Mouse (Mus musculus): Measurements from ENCODE around the gene Map4k3. TPM values are rescaled to one million over a fixed set of nuclear protein-coding genes. Genes with fewer than 3 reads are reported as not detected.
A peak's percentile ranks its signal among the peaks of the same experiment; 100 is the strongest.

The Map4k3 gene
- polyA plus RNA-seq, 1 experiment from 2014 or later, result 15.2 TPM

DNA sequence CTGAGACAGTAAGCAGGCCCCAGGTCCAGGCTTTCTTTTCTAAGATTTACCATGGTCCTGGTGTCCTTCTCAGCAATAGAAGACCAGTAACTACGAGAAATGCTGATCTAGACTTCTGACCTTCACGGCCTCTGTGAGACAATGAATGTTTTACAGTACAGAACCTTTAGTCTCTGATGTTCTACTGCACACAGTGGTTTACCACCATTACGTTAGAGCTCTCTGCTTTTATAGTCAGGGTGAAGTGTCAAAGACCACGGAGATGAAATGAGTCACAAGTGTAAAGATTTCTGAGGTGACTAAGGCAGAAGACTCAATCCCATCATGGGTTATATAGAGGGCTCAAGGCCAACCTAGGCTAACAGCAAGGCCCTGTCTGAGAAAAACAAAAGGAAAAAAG, 95.9 kb downstream of the Map4k3 start:
- WGBS, result 91% methylated on average over 4 of the region's 4 CpGs
- peaks cover 17% of the 10 kb centered on the region for H3K36me3 ChIP-seq (ENCODE audit: control insufficient read depth, insufficient read depth, low read length)

DNA sequence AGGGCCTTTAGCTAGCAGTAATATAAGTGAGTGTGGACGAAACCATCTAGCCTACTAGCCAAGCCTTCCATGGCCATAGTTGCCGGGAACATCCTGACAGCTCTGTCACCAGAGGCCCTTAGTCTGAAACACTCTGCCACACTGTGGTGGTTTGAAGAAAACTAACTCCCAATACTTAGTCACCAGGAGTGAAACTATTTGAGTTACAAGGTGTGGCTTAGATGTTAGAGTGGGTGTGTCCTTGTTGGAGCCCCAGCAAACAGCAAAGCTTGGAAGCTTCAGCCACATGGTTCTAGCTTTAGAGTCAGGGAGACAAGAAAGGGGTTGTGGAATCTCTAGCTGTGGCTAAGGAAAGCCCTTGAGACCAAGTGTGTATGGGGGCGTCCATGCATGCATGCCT, 97.3 kb downstream of the Map4k3 start:
- no peak for ATAC-seq

More for the DNA sequence above, 95.9 kb downstream of the Map4k3 start:
- Histone ChIP-seq H3K27me3 (replicated peaks; ENCODE audit: control insufficient read depth, insufficient read depth, low read length) (no peaks in the 10 kb centered on the region), H3K4me3 (ENCODE audit: low read length) (no peak overlapping the region), H3K9ac (ENCODE audit: low read depth, low read length) (no peak overlapping the region), H3K4me2 (ENCODE audit: low read depth, low read length) (no peak overlapping the region), H3K4me1 (ENCODE audit: control insufficient read depth, insufficient read depth, low read length) (no peaks in the 10 kb centered on the region), H3K9me3 (ENCODE audit: control insufficient read depth, low read length) (no peaks in the 10 kb centered on the region), H3K27ac (ENCODE audit: low read length) (no peak overlapping the region)
- ATAC-seq, result no peak

DNA sequence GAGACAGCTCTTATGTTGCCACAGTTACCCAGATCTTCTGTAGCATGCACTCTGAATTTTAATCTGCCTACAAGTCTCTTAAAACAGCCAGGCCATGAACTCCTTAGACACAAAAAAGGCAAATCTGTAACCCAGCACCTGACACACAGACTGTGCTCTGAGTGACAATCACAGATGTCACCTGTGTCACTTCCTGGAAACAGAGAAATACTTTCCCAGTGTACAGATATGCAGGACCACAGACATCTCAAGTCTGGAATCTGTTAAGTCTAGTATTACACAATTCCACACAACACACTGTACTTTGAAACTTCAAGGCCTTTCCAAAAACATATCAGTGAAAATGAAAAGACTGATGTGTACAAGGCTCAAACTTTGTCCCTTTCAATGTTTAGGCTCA, 103.3 kb downstream of the Map4k3 start:
- ATAC-seq, result no peak

More for the DNA sequence above, 97.3 kb downstream of the Map4k3 start:
- no peaks in the 10 kb centered on the region for H3K9me3 ChIP-seq (ENCODE audit: control insufficient read depth, low read length)
- no peak overlapping the region for H3K9ac ChIP-seq (ENCODE audit: low read depth, low read length)
- H3K36me3 ChIP-seq (ENCODE audit: control insufficient read depth, insufficient read depth, low read length), result peaks cover 14% of the 10 kb centered on the region
- H3K4me3 ChIP-seq (ENCODE audit: low read length), result no peak overlapping the region
- H3K4me2 ChIP-seq (ENCODE audit: low read depth, low read length), result no peak overlapping the region
- H3K27ac ChIP-seq (ENCODE audit: low read length), result no peak overlapping the region
- 97% methylated on average over 3 of the region's 3 CpGs for WGBS
- no peaks in the 10 kb centered on the region for H3K27me3 ChIP-seq (replicated peaks; ENCODE audit: control insufficient read depth, insufficient read depth, low read length)
- H3K4me1 ChIP-seq (ENCODE audit: control insufficient read depth, insufficient read depth, low read length), result no peaks in the 10 kb centered on the region

DNA sequence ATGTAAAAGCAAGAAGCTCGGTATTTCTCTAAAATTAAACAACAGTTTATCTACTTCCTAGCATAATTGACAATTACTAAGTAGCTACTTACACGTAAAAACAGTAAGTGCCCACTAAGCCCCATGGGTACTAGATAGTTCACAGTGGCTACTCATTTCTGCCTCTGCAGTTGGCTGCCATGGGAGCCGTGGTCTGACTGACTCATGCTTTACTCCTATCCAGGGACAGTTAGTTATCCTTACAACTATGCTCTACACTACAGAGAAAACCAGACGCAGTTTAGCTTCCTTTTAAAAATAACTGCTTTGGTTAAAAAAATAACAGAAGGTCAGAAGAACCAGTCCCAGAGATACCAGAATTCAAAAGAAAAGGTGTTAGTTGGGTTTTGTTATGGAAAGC, 106.6 kb downstream of the Map4k3 start:
- Histone ChIP-seq H3K4me1 (ENCODE audit: control insufficient read depth, insufficient read depth, low read length) (no peaks in the 10 kb centered on the region), H3K36me3 (ENCODE audit: control insufficient read depth, insufficient read depth, low read length) (no peaks in the 10 kb centered on the region)

More for the DNA sequence above, 103.3 kb downstream of the Map4k3 start:
- H3K9me3 ChIP-seq (ENCODE audit: control insufficient read depth, low read length), result no peaks in the 10 kb centered on the region
- H3K36me3 ChIP-seq (ENCODE audit: control insufficient read depth, insufficient read depth, low read length), result no peaks in the 10 kb centered on the region
- H3K4me1 ChIP-seq (ENCODE audit: control insufficient read depth, insufficient read depth, low read length), result no peaks in the 10 kb centered on the region
- no peak overlapping the region for H3K4me3 ChIP-seq (ENCODE audit: low read length)
- no peak overlapping the region for H3K4me2 ChIP-seq (ENCODE audit: low read depth, low read length)
- no peak overlapping the region for H3K27ac ChIP-seq (ENCODE audit: low read length)
- no peak overlapping the region for H3K9ac ChIP-seq (ENCODE audit: low read depth, low read length)
- H3K27me3 ChIP-seq (replicated peaks; ENCODE audit: control insufficient read depth, insufficient read depth, low read length), result no peaks in the 10 kb centered on the region

DNA sequence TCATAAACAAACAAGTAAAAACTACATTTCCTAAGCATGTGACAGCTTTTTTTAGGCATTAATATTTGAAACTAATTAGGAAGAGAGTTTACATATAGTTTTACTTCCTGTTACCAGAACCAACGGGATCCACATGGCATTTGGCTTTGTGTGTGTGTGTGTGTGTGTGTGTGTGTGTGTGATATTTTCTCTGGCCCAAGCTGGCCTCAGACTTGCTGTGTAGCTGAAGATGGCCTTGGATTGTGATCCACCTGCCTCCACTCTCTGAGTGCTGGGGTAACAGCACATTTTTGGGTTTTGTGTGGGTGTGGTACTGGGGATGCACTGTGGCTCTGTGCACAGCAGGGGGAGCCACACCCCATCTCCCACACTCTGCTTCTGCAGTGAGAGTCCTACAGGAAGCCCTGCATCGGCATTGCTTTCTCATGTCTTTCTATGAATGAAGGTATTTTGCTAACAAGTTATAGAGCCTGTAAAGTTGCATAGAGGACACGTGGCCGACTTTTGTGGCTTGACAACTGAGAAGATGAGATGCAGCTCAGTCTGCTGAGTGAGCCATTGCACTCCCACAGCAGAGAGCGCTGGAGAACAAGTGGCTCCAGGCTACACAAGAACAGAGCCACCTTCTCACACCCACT, 107.4 kb downstream of the Map4k3 start:
- no peaks in the 10 kb centered on the region for H3K4me1 ChIP-seq (ENCODE audit: control insufficient read depth, insufficient read depth, low read length)
- no peak overlapping the region for H3K9ac ChIP-seq (ENCODE audit: low read depth, low read length)
- H3K36me3 ChIP-seq (ENCODE audit: control insufficient read depth, insufficient read depth, low read length), result no peaks in the 10 kb centered on the region
- H3K27ac ChIP-seq (ENCODE audit: low read length), result no peak overlapping the region
- no peaks in the 10 kb centered on the region for H3K27me3 ChIP-seq (replicated peaks; ENCODE audit: control insufficient read depth, insufficient read depth, low read length)
- no peak overlapping the region for H3K4me3 ChIP-seq (ENCODE audit: low read length)
- no peak overlapping the region for H3K4me2 ChIP-seq (ENCODE audit: low read depth, low read length)
- ATAC-seq, result peak; percentile 46; the same call in 1 of the 2 replicates
- 56% methylated on average over 5 of the region's 5 CpGs for WGBS
- H3K9me3 ChIP-seq (ENCODE audit: control insufficient read depth, low read length), result no peaks in the 10 kb centered on the region

More for the DNA sequence above, 106.6 kb downstream of the Map4k3 start:
- no peak overlapping the region for H3K4me2 ChIP-seq (ENCODE audit: low read depth, low read length)
- ATAC-seq, result no peak
- WGBS, result 81% methylated on average over 4 of the region's 4 CpGs
- H3K27me3 ChIP-seq (replicated peaks; ENCODE audit: control insufficient read depth, insufficient read depth, low read length), result no peaks in the 10 kb centered on the region
- H3K27ac ChIP-seq (ENCODE audit: low read length), result no peak overlapping the region
- H3K4me3 ChIP-seq (ENCODE audit: low read length), result no peak overlapping the region
- no peaks in the 10 kb centered on the region for H3K9me3 ChIP-seq (ENCODE audit: control insufficient read depth, low read length)
- H3K9ac ChIP-seq (ENCODE audit: low read depth, low read length), result no peak overlapping the region

DNA sequence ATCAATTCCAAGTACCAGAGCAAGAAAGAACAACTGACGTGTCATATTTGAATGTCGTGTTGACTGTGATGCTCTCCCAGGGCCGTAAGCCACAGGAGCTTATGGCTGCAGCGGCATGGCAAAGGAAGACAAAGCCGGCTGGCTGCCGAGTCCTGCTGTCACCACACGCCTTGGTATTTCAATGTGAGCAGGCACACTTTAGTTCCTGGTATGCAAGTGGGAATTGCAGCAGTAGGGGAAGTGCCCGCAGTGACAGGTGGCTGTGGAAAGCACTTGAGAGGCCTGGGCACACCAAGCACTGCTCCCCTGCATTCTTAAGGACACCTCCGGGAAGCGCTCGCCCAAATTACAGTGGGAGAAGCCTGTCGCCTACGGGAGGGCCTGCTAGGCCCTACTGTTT, 108.7 kb downstream of the Map4k3 start:
- Histone ChIP-seq H3K9ac (ENCODE audit: low read depth, low read length) (no peak overlapping the region), H3K9me3 (ENCODE audit: control insufficient read depth, low read length) (no peaks in the 10 kb centered on the region), H3K27ac (ENCODE audit: low read length) (no peak overlapping the region), H3K4me1 (ENCODE audit: control insufficient read depth, insufficient read depth, low read length) (no peaks in the 10 kb centered on the region), H3K36me3 (ENCODE audit: control insufficient read depth, insufficient read depth, low read length) (peaks cover 4% of the 10 kb centered on the region), H3K4me3 (ENCODE audit: low read length) (no peak overlapping the region), H3K27me3 (replicated peaks; ENCODE audit: control insufficient read depth, insufficient read depth, low read length) (no peaks in the 10 kb centered on the region), H3K4me2 (ENCODE audit: low read depth, low read length) (no peak overlapping the region)
- no peak for ATAC-seq
- 89% methylated on average over 13 of the region's 13 CpGs for WGBS

DNA sequence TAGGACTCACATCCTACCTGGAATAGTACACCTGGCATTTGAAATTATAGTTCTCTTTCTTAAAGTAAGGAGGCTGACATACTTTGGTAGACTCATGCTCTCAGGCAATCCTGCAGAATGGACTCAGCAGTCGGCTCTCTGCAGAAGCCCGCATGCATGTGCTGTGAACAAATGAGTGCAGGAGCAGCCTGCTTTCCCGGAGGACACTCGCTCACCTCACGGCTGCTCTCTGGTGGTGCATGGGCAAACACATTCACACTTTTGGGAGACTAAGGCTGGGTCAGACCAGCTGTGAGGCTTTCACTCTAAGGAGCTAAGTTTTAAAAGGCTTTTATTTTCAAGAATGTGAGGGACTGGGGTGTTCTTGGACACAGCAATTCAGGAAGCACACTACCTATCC, 109.4 kb downstream of the Map4k3 start:
- Histone ChIP-seq H3K27ac (ENCODE audit: low read length) (no peak overlapping the region), H3K4me2 (ENCODE audit: low read depth, low read length) (no peak overlapping the region), H3K27me3 (replicated peaks; ENCODE audit: control insufficient read depth, insufficient read depth, low read length) (no peaks in the 10 kb centered on the region), H3K36me3 (ENCODE audit: control insufficient read depth, insufficient read depth, low read length) (peaks cover 6% of the 10 kb centered on the region), H3K9ac (ENCODE audit: low read depth, low read length) (no peak overlapping the region), H3K9me3 (ENCODE audit: control insufficient read depth, low read length) (no peaks in the 10 kb centered on the region), H3K4me1 (ENCODE audit: control insufficient read depth, insufficient read depth, low read length) (no peaks in the 10 kb centered on the region), H3K4me3 (ENCODE audit: low read length) (no peak overlapping the region)
- 81% methylated on average over 5 of the region's 5 CpGs for WGBS
- no peak for ATAC-seq

DNA sequence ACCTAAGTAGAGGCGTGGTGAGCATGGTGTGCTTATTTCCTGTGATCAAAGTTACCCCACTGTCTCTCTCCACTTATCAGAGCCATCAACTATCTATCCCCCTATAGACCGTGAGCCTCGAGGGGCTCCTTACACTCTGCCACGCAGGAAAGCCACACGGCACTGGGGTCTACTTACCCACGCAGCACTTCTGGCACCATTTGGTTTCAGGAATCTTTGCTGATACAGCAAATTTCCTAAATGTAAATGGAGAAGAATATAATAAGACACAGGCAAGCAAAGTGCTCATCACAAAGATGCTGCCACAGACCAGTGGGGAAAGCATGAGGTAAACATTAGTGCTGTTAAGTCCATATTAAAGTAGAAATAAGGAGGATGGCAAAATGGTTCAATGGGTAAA, 124.5 kb downstream of the Map4k3 start:
- Histone ChIP-seq H3K4me1 (ENCODE audit: control insufficient read depth, insufficient read depth, low read length) (no peaks in the 10 kb centered on the region), H3K4me3 (ENCODE audit: low read length) (no peak overlapping the region), H3K36me3 (ENCODE audit: control insufficient read depth, insufficient read depth, low read length) (peaks cover 35% of the 10 kb centered on the region), H3K27me3 (replicated peaks; ENCODE audit: control insufficient read depth, insufficient read depth, low read length) (no peaks in the 10 kb centered on the region), H3K9ac (ENCODE audit: low read depth, low read length) (no peak overlapping the region), H3K4me2 (ENCODE audit: low read depth, low read length) (no peak overlapping the region), H3K27ac (ENCODE audit: low read length) (no peak overlapping the region), H3K9me3 (ENCODE audit: control insufficient read depth, low read length) (no peaks in the 10 kb centered on the region)
- ATAC-seq, result no peak
- 90% methylated on average over 6 of the region's 6 CpGs for WGBS

DNA sequence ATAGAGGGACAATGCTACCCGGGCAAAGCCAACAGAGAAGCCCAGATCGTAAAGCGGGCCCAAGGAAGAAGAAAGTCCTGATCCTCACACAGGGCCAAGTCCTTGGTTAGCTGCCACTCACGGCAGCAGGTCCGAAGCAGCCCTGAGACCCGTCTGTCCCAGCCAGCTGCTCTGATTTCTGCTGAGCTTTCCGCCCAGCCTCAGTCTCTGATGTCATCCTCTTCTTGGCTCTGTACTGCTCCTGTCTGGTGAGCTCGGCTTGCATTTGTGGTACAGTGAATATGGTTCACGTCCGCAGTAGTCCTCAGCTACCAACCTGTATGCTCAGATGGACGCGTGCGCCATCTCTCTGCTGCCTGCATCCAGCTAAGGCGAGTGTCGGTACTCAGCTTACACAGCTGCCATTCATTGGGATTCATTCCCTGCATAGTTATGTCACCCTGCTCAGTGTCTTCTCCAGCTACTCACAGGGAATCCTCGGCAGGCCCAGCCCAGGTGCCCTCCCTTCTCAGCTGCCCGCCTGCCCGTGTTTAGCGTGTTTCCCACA, 125.1 kb downstream of the Map4k3 start:
- Histone ChIP-seq H3K4me2 (ENCODE audit: low read depth, low read length) (no peak overlapping the region), H3K4me1 (ENCODE audit: control insufficient read depth, insufficient read depth, low read length) (no peaks in the 10 kb centered on the region), H3K9me3 (ENCODE audit: control insufficient read depth, low read length) (no peaks in the 10 kb centered on the region), H3K9ac (ENCODE audit: low read depth, low read length) (no peak overlapping the region), H3K27me3 (replicated peaks; ENCODE audit: control insufficient read depth, insufficient read depth, low read length) (no peaks in the 10 kb centered on the region), H3K27ac (ENCODE audit: low read length) (no peak overlapping the region), H3K4me3 (ENCODE audit: low read length) (no peak overlapping the region), H3K36me3 (ENCODE audit: control insufficient read depth, insufficient read depth, low read length) (peaks cover 29% of the 10 kb centered on the region)
- ATAC-seq, result no peak
- WGBS, result 91% methylated on average over 19 of the region's 19 CpGs

DNA sequence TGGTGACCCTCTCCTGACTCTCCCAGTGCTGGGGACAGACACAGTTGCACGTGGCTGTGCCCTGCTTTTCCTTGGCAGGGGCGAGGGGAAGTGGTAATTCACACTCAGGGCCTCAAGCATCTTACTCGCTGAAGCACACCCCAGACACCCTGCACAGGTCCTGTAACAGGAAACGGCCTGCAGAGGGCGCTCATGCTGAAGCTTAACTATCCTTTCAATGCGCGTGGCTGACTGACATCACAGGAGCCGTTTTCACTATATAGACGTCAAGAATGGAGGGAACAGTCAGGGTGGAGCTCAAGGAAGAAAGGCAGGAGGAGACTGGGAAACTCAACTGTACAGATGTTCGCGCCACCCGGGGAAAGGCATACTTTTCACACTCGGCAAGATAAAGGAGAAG, 126.9 kb downstream of the Map4k3 start:
- H3K9me3 ChIP-seq (ENCODE audit: control insufficient read depth, low read length), result no peaks in the 10 kb centered on the region
- H3K27ac ChIP-seq (ENCODE audit: low read length), result no peak overlapping the region
- H3K4me2 ChIP-seq (ENCODE audit: low read depth, low read length), result no peak overlapping the region
- no peak overlapping the region for H3K9ac ChIP-seq (ENCODE audit: low read depth, low read length)
- no peaks in the 10 kb centered on the region for H3K4me1 ChIP-seq (ENCODE audit: control insufficient read depth, insufficient read depth, low read length)
- H3K4me3 ChIP-seq (ENCODE audit: low read length), result no peak overlapping the region
- H3K36me3 ChIP-seq (ENCODE audit: control insufficient read depth, insufficient read depth, low read length), result peaks cover 29% of the 10 kb centered on the region
- no peak for ATAC-seq
- WGBS, result 60% methylated on average over 13 of the region's 13 CpGs
- H3K27me3 ChIP-seq (replicated peaks; ENCODE audit: control insufficient read depth, insufficient read depth, low read length), result no peaks in the 10 kb centered on the region

All from intestine, embryonic 16.5 days (tissue).